Mouse (Mus musculus) right cerebral cortex, postnatal 14 days (tissue): ENCODE measurements around the gene Ifitm5.

ENCODE experiments used
- DNase-seq: peaks from one replicate; pipeline ENCODE4 v3.0.0; 2022

Ifitm5 gene

GRCm38 (mm10) chr7:140960026-140960425 is 9.9 kb upstream of the Ifitm5 start:
- DNase-seq, result no peak

GRCm38 (mm10) chr7:140959181-140959901 is 9.2 kb upstream of the Ifitm5 start:
- no peak for DNase-seq

- no peak for DNase-seq
These were observed 6.4 kb upstream of the Ifitm5 start for GRCm38 (mm10) chr7:140956556-140956869.

- DNase-seq, result no peak
These were observed 5.9 kb upstream of the Ifitm5 start, which contains the start of the genes Gm45717 and Ifitm2 for GRCm38 (mm10) chr7:140955758-140956555. TSS of gene Gm45717 (minus strand) at chr7:140955937. TSS of gene Ifitm2 (minus strand) at chr7:140955987.

- DNase-seq, result no peak
These were observed 5.3 kb upstream of the Ifitm5 start for GRCm38 (mm10) chr7:140955342-140955741.

- no peak for DNase-seq
These were observed 4.6 kb upstream of the Ifitm5 start for GRCm38 (mm10) chr7:140954733-140955071.

GRCm38 (mm10) chr7:140953800-140954732 is 4.0 kb upstream of the Ifitm5 start:
- no peak for DNase-seq

GRCm38 (mm10) chr7:140953133-140953532 is 3.0 kb upstream of the Ifitm5 start:
- DNase-seq, result no peak

- DNase-seq, result no peak
These were observed 2.4 kb upstream of the Ifitm5 start for GRCm38 (mm10) chr7:140952441-140952840.

- no peak for DNase-seq
These were observed 1.7 kb upstream of the Ifitm5 start for GRCm38 (mm10) chr7:140951765-140952164.

GRCm38 (mm10) chr7:140951051-140951450 is 960 bp upstream of the Ifitm5 start:
- no peak for DNase-seq

GRCm38 (mm10) chr7:140949255-140949654 is 836 bp downstream of the Ifitm5 start:
- no peak for DNase-seq

GRCm38 (mm10) chr7:140948161-140948560 is 1.9 kb downstream of the Ifitm5 start:
- no peak for DNase-seq

GRCm38 (mm10) chr7:140946980-140947379 is 3.1 kb downstream of the Ifitm5 start:
- DNase-seq, result no peak

- DNase-seq, result no peak
These were observed 3.8 kb downstream of the Ifitm5 start for GRCm38 (mm10) chr7:140946311-140946710.

- DNase-seq, result no peak
These were observed 4.8 kb downstream of the Ifitm5 start for GRCm38 (mm10) chr7:140945247-140945646.

- no peak for DNase-seq
These were observed 5.9 kb downstream of the Ifitm5 start for GRCm38 (mm10) chr7:140944236-140944635.

- no peak for DNase-seq
These were observed 6.7 kb downstream of the Ifitm5 start for GRCm38 (mm10) chr7:140943356-140943755.

- no peak for DNase-seq
These were observed 7.3 kb downstream of the Ifitm5 start for GRCm38 (mm10) chr7:140942811-140943210.

- DNase-seq, result no peak
These were observed 7.8 kb downstream of the Ifitm5 start for GRCm38 (mm10) chr7:140942341-140942740.

GRCm38 (mm10) chr7:140941222-140942051 is 8.7 kb downstream of the Ifitm5 start, which contains the start of gene Pgghg:
TSS of gene Pgghg (plus strand) at chr7:140941391.
- DNase-seq, result peak; percentile 66

GRCm38 (mm10) chr7:140939669-140940171 is 10.4 kb downstream of the Ifitm5 start:
- DNase-seq, result no peak
